20 mouse cellular contexts compared by ENCODE assay signal in the genomic region with DNA sequence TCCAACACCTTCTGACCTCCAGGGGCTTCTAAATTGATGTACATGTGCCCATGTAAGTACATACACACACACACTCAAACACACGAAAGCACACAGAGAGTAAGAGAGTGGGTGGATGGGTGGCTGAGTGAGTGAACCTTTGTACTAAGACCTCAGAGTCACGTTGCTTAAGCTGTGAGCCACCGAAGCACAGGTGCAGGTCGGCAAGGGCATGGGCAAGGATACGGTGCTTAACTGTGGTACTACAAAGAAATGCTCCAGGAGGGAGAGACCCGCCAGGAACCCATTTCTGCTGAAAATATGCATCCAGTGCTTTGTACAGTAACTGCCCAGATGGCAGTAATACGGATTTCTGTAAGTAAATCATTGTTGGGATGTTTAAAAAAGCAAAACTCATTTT. TPM values are rescaled to one million over a fixed set of nuclear protein-coding genes. Genes with fewer than 3 reads are reported as not detected.
"Had no signal": no experiment of that assay in that cellular context is flagged by ENCODE, and none has a peak within 500 bp of the region (broad histone marks: within the 10 kb centered on the region; RNA-seq: fewer than 3 reads in every experiment).

No protein-coding gene starts in this region.

- H3K4me3 ChIP-seq: midbrain, embryonic 10.5 days; midbrain, embryonic 13.5 days; myocyte; neural tube, embryonic 13.5 days; neural tube, embryonic 15.5 days had no signal

- H3K9me3 ChIP-seq: midbrain, embryonic 10.5 days; midbrain, embryonic 13.5 days; neural tube, embryonic 13.5 days; neural tube, embryonic 15.5 days had no signal

- H3K4me2 ChIP-seq: lung, embryonic 14.5 days; midbrain, embryonic 13.5 days; neural tube, embryonic 13.5 days; neural tube, embryonic 15.5 days had no signal

- DNase-seq: lung, adult 18-20 months; lung, embryonic 14.5 days; lung, postnatal 10 days; retina, postnatal 1 day; right cerebral cortex, adult 18-20 months; right cerebral cortex, postnatal 25 days; right cerebral cortex, postnatal 4 days; spleen, adult 18-20 months; thymus, adult 18-20 months; thymus, postnatal 14 days; thymus, postnatal 36 days had no signal

- ATAC-seq: midbrain, embryonic 13.5 days; midbrain, embryonic 16.5 days had no signal

- H3K9ac ChIP-seq: lung, embryonic 14.5 days; midbrain, embryonic 13.5 days; neural tube, embryonic 15.5 days had no signal

- H3K27ac ChIP-seq: midbrain, embryonic 13.5 days; neural tube, embryonic 13.5 days had no signal

- H3K27me3 ChIP-seq: neural tube, embryonic 13.5 days; neural tube, embryonic 15.5 days had no signal

RNA-seq across cellular contexts. Expression of gene Rfx4, which starts 40.2 kb away (rescaled TPM):
- polyA plus RNA-seq: lung, embryonic 14.5 days; small intestine, adult 2 months; stomach, embryonic 14.5 days; stomach, embryonic 16.5 days had no signal
